Mouse (Mus musculus) E14TG2a.4 (cell line): ENCODE results near the gene Met.

ENCODE experiments used
- CTCF ChIP-seq: conservative IDR thresholded peaks from 2 replicates; pipeline ENCODE4 v1.5.1; 2014; ENCODE audit warnings: low read length
- NANOG ChIP-seq: IDR thresholded peaks from 2 replicates; pipeline ENCODE4 v1.6.1; 2014; ENCODE audit warnings: borderline replicate concordance, low read length, mixed read lengths
- POU5F1 ChIP-seq: IDR thresholded peaks from 2 replicates; pipeline ENCODE4 v1.6.1; 2014; ENCODE audit warnings: low read length, borderline replicate concordance

GRCm38 (mm10) chr6:17451305-17451704 lies 12.3 kb upstream of the Met start:
- no peak for TF ChIP-seq CTCF
- no peak for TF ChIP-seq NANOG
- no peak for TF ChIP-seq POU5F1
